8 mouse cellular contexts compared by ENCODE assay signal in the genomic region with DNA sequence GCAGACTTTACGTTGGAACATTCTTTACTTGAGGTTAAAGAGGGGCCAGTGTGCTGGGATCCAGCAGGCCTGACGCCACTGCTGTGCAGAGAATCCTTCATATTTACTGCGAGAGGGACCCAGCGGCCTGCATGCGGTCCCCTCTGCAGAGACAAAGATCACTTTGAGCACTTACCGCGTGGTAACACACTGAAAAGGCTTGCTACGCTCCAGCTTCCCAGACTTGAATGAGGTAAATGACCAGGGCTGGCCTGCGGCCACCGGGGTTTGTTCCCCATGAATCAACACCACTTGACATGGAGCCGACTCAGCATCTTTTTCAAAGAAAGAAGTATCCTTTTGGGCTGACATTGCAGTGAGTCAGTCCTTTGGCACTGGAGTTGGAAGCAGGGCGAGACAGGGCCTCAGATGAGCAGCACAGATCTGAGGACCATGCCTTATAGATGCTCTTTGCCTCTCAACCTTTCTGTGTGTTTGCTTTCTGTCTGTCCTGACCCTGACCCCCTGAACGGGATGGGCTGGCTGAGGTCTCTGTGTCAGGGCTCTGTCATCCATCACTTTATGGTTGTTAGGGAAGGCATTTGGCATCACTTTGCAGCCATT.
DNase-seq lines count a peak whose midpoint lies in the region; ATAC-seq lines count a peak whose summit lies in the region.

No protein-coding gene starts in this region.

- no peaks in the 10 kb centered on the region for H3K9me3 ChIP-seq in embryonic facial prominence, embryonic 13.5 days
- no peaks in the 10 kb centered on the region for H3K9me3 ChIP-seq in midbrain, embryonic 12.5 days

- H3K4me1 ChIP-seq in embryonic facial prominence, embryonic 13.5 days, result peaks cover 25% of the 10 kb centered on the region
- H3K4me1 ChIP-seq in midbrain, embryonic 12.5 days, result peaks cover 53% of the 10 kb centered on the region

- H3K4me3 ChIP-seq in embryonic facial prominence, embryonic 13.5 days, result no peak overlapping the region
- no peak overlapping the region for H3K4me3 ChIP-seq in midbrain, embryonic 12.5 days

- H3K4me2 ChIP-seq in embryonic facial prominence, embryonic 13.5 days, result no peak overlapping the region
- H3K4me2 ChIP-seq in midbrain, embryonic 12.5 days (replicated peaks), result no peak overlapping the region

- H3K9ac ChIP-seq in embryonic facial prominence, embryonic 13.5 days, result 0 out of 2 replicates have a peak overlapping the region, but pooled peaks have one; percentile 2
- H3K9ac ChIP-seq in midbrain, embryonic 12.5 days (replicated peaks), result no peak overlapping the region

- no peak for ATAC-seq in embryonic facial prominence, embryonic 13.5 days (ENCODE audit: insufficient number of reproducible peaks, insufficient read depth, low FRiP score, low TSS enrichment, low read depth)
- no peak for ATAC-seq in midbrain, embryonic 12.5 days (ENCODE audit: low FRiP score, low read depth)

- peak; percentile 13 to 44 for DNase-seq in urinary bladder, adult 18-20 months (ENCODE audit: low spot score in 2 of 2)
- DNase-seq in urinary bladder, postnatal 10 days (ENCODE audit: low spot score), result no peak
- DNase-seq in heart, postnatal 4 days, result peak; percentile 17
- DNase-seq in layer of hippocampus, adult 9-11 months, result peak; percentile 85
- DNase-seq in urinary bladder, postnatal 4 days (ENCODE audit: low spot score in 2 of 2), result peak; percentile 35 to 60
- no peak for DNase-seq in thymus, postnatal 14 days

- WGBS in embryonic facial prominence, embryonic 13.5 days, result 71% methylated on average over 13 of the region's 13 CpGs
- WGBS in midbrain, embryonic 12.5 days, result 46% methylated on average over 13 of the region's 13 CpGs

- no peaks in the 10 kb centered on the region for H3K36me3 ChIP-seq in embryonic facial prominence, embryonic 13.5 days
- no peaks in the 10 kb centered on the region for H3K36me3 ChIP-seq in midbrain, embryonic 12.5 days

- H3K27me3 ChIP-seq in embryonic facial prominence, embryonic 13.5 days, result no peaks in the 10 kb centered on the region; the same call in 1 of the 2 replicates
- no peaks in the 10 kb centered on the region for H3K27me3 ChIP-seq in midbrain, embryonic 12.5 days

- H3K27ac ChIP-seq in embryonic facial prominence, embryonic 13.5 days, result no peak overlapping the region
- peak overlapping the region; percentile 58 for H3K27ac ChIP-seq in midbrain, embryonic 12.5 days (replicated peaks)

Comparison
In these comparisons a context has a peak if more than half of its experiments do, and no peak if none do; other contexts are left out.
1. DNase-seq: peak in urinary bladder, adult 18-20 months (2 of 2), heart, postnatal 4 days (single experiment), layer of hippocampus, adult 9-11 months (single experiment) and urinary bladder, postnatal 4 days (2 of 2); none in urinary bladder, postnatal 10 days (single experiment) and thymus, postnatal 14 days (single experiment).